Mouse (Mus musculus) midbrain, embryonic 10.5 days (tissue): Measurements from ENCODE around the gene Gtf2h4. TPM values are rescaled to one million over a fixed set of nuclear protein-coding genes. Genes with fewer than 3 reads are reported as not detected.
A peak's percentile ranks its signal among the peaks of the same experiment; 100 is the strongest.

Experiments used
- DNase-seq: peaks from one replicate; pipeline ENCODE4 v3.0.0-alpha.2; 2017; ENCODE audit warnings: low spot score
- H3K27ac ChIP-seq: fragments of 300-500 bp; sonication (generic); replicated peaks from 2 replicates; pipeline ENCODE4 v1.5.1; 2016; ENCODE audit warnings: mild to moderate bottlenecking
- H3K27me3 ChIP-seq: fragments of 300-500 bp; sonication (generic); 2 replicates; pipeline ENCODE4 v1.6.1; 2016; ENCODE audit warnings: low read depth, mild to moderate bottlenecking; ENCODE audit not compliant: poor library complexity, severe bottlenecking
- H3K36me3 ChIP-seq: fragments of 300-500 bp; sonication (generic); 2 replicates; pipeline ENCODE4 v1.6.1; 2016; ENCODE audit warnings: mild to moderate bottlenecking, moderate library complexity
- H3K4me1 ChIP-seq: fragments of 300-500 bp; sonication (generic); 2 replicates; pipeline ENCODE4 v1.6.1; 2016
- H3K4me3 ChIP-seq: fragments of 300-500 bp; sonication (generic); 2 replicates; pipeline ENCODE4 v1.5.1; 2016; ENCODE audit warnings: mild to moderate bottlenecking, moderate library complexity
- H3K9me3 ChIP-seq: fragments of 300-500 bp; sonication (generic); replicated peaks from 2 replicates; pipeline ENCODE4 v1.6.1; 2016; ENCODE audit warnings: mild to moderate bottlenecking
- whole genome bisulfite sequencing: fragments of 180-500 bp; shearing (Covaris S2); methylation state at CpG from one replicate; pipeline ENCODE4 v1.1.7; 2016; 5-methylcytosine and 5-hydroxymethylcytosine counted together
- polyA plus RNA-seq: library from polyadenylated mRNA; unstranded; fragments of >200 nt; fragmentation: Nextera tagmentation; extraction: Ambion mirVana; gene quantifications from 2 replicates; pipeline ENCODE4 v1.2.1, GENCODE M21; 2016

Gtf2h4 gene
- polyA plus RNA-seq, 1 experiment from 2014 or later = 50.1 TPM

GRCm38 (mm10) chr17:35703751-35704271, 30.3 kb upstream of the Gtf2h4 start:
- Histone ChIP-seq H3K27me3 (peaks cover 23% of the 10 kb centered on the region; the same call in 1 of the 2 replicates), H3K27ac (peak overlapping the region; percentile 100), H3K4me3 (peak overlapping the region; percentile 84), H3K9me3 (no peaks in the 10 kb centered on the region), H3K36me3 (peaks cover 20% of the 10 kb centered on the region), H3K4me1 (peaks cover 70% of the 10 kb centered on the region)
- WGBS = 0% methylated on average over 14 of the region's 14 CpGs
- peak; percentile 96 for DNase-seq

- WGBS = 1% methylated on average over 2 of the region's 2 CpGs
- Histone ChIP-seq H3K36me3 (peaks cover 22% of the 10 kb centered on the region), H3K4me1 (peaks cover 73% of the 10 kb centered on the region), H3K27ac (peak overlapping the region; percentile 100), H3K27me3 (peaks cover 23% of the 10 kb centered on the region; the same call in 1 of the 2 replicates), H3K9me3 (no peaks in the 10 kb centered on the region), H3K4me3 (peak overlapping the region; percentile 84)
- no peak for DNase-seq
Observed at GRCm38 (mm10) chr17:35703065-35703464, 29.5 kb upstream of the Gtf2h4 start.

DNA sequence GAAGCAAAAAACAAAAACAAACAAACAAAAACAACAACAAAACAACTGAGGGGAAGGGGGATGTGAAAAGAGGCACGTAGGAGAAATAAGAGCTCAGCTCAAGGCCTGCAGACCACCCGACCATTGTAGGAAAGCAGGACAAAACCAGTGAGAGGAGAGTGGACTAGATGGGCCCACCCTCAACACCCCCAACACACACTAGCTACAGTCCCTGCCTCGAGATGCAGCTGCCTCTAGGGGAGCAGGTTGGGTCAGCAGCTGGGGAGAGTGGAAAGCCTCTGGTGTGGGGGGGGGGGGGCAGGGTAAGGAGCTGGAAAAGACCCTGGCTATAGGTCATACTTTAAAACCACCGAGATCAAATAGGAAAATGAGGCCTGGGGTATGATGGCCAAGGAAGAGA, 29.1 kb upstream of the Gtf2h4 start:
- DNase-seq = peak; percentile 39
- H3K4me3 ChIP-seq = peak overlapping the region; percentile 84
- peak overlapping the region; percentile 100 for H3K27ac ChIP-seq
- H3K4me1 ChIP-seq = peaks cover 75% of the 10 kb centered on the region
- peaks cover 23% of the 10 kb centered on the region for H3K36me3 ChIP-seq
- WGBS = 1% methylated on average over 4 of the region's 4 CpGs
- H3K9me3 ChIP-seq = no peaks in the 10 kb centered on the region
- H3K27me3 ChIP-seq = peaks cover 23% of the 10 kb centered on the region; the same call in 1 of the 2 replicates

- Histone ChIP-seq H3K4me3 (peak overlapping the region; percentile 84), H3K27me3 (peaks cover 23% of the 10 kb centered on the region; the same call in 1 of the 2 replicates), H3K4me1 (peaks cover 81% of the 10 kb centered on the region), H3K27ac (peak overlapping the region; percentile 100), H3K9me3 (no peaks in the 10 kb centered on the region), H3K36me3 (peaks cover 28% of the 10 kb centered on the region)
- under 1% methylated on average over 16 of the region's 16 CpGs for WGBS
- DNase-seq = peak; percentile 63
Observed at GRCm38 (mm10) chr17:35701978-35702461, 28.5 kb upstream of the Gtf2h4 start.

DNA sequence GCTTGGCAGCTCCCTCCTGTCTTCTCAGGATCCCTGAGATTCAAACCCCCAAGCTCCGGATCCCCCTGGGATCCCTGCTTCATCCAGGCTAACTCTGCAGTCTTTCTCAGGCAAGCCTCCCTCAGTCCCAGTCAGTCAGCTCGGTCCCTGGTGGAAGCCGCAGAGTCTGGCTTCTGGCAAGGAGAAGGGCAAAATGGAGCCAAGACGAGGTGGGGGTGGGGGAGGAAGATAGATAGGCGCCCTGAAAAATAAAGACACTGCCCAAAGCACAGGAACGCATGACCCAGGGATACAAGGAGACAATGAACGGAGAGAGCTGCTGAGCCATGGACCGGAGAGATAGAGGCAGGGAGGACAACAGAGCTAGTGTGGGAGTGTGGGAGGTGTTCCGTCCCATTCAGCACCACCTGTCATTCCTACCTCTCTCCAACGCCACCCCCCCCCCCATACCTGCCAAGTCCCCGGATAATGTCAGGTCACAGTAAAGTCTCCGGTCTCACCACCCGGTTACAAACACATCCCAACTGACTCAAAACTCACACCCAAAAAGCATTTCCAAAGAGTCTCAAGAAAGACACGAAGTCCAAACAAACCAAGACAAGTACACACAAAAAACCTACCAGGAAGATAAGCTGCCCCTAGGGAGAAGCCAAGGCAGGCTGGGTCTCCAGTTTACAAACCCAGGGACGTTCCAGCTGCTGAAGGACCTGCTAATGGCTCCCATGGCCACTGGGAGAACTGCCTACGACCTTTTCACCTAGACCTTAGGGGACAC, 27.9 kb upstream of the Gtf2h4 start:
- peak; percentile 55 for DNase-seq
- WGBS = 1% methylated on average over 16 of the region's 16 CpGs

DNA sequence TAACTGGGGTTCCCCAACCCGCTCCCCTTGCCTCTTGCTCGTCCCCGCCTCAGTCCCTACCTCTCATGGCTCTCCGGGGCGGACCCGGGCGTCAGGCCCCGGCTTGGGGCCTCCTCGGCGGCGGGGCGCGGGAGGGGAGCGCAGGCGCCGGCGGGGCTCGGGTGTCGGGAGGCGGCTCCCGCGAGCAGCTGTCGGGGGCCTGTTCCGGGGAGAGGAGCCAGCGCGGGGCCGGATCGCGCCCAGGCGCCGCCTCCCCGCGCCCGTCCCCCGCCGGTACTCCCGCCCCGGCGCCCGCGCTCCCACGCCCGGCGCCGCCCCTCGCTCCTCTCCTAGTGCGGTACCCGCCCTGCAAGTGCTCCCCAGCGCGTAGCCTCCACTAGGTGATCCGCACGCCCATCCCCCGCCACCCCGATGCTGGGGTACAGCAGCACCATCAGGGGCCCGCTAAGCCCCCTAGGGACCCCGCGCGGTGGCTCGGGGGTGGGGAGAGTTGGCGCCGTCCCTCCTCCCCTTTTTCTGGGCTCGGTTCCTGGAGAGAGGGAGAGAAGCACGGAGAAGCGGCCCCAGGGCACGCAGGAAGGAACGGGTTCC, 26.9 kb upstream of the Gtf2h4 start:
- under 1% methylated on average over 65 of the region's 66 CpGs for WGBS
- H3K4me3 ChIP-seq = peak overlapping the region; percentile 84
- DNase-seq = peak; percentile 66
- peaks cover 5% of the 10 kb centered on the region for H3K9me3 ChIP-seq
- H3K4me1 ChIP-seq = peaks cover 72% of the 10 kb centered on the region
- H3K27me3 ChIP-seq = peaks cover 23% of the 10 kb centered on the region; the same call in 1 of the 2 replicates
- peak overlapping the region; percentile 100 for H3K27ac ChIP-seq
- H3K36me3 ChIP-seq = peaks cover 44% of the 10 kb centered on the region

More for the DNA sequence above, 27.9 kb upstream of the Gtf2h4 start:
- Histone ChIP-seq H3K27me3 (peaks cover 23% of the 10 kb centered on the region; the same call in 1 of the 2 replicates), H3K36me3 (peaks cover 35% of the 10 kb centered on the region), H3K27ac (peak overlapping the region; percentile 100), H3K4me3 (peak overlapping the region; percentile 84), H3K4me1 (peaks cover 81% of the 10 kb centered on the region), H3K9me3 (no peaks in the 10 kb centered on the region)

- DNase-seq = peak; percentile 60
- peaks cover 49% of the 10 kb centered on the region for H3K36me3 ChIP-seq
- H3K4me3 ChIP-seq = peak overlapping the region; percentile 84
- H3K9me3 ChIP-seq = peaks cover 8% of the 10 kb centered on the region
- H3K27me3 ChIP-seq = peaks cover 23% of the 10 kb centered on the region; the same call in 1 of the 2 replicates
- H3K27ac ChIP-seq = peak overlapping the region; percentile 100
- WGBS = 3% methylated on average over 19 of the region's 19 CpGs
- H3K4me1 ChIP-seq = peaks cover 66% of the 10 kb centered on the region
Observed at GRCm38 (mm10) chr17:35699919-35700318, 26.4 kb upstream of the Gtf2h4 start.

DNA sequence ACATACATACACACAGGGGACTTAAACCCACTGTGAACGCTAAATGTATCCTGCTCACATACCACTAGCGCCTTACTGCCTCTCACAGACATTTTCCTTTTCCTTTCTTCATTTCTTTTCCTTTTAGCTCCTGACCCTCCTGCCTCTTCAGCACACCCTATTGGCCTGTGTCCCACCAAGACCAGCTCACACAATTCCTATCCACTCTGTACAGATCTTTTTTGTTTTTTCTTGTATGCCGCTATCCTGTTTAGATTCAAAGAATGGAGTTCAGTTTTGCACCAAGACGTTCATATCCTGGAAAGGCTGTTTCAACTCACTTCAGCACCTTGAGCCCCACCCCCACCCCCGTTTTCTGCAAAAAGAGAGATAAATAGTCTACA, 25.0 kb upstream of the Gtf2h4 start:
- H3K4me1 ChIP-seq = peaks cover 54% of the 10 kb centered on the region
- peaks cover 64% of the 10 kb centered on the region for H3K36me3 ChIP-seq
- no peak for DNase-seq
- WGBS = 31% methylated on average over 5 of the region's 5 CpGs
- peaks cover 8% of the 10 kb centered on the region for H3K9me3 ChIP-seq
- H3K27me3 ChIP-seq = peaks cover 23% of the 10 kb centered on the region; the same call in 1 of the 2 replicates
- peak overlapping the region; percentile 100 for H3K27ac ChIP-seq
- H3K4me3 ChIP-seq = peak overlapping the region; percentile 84

DNA sequence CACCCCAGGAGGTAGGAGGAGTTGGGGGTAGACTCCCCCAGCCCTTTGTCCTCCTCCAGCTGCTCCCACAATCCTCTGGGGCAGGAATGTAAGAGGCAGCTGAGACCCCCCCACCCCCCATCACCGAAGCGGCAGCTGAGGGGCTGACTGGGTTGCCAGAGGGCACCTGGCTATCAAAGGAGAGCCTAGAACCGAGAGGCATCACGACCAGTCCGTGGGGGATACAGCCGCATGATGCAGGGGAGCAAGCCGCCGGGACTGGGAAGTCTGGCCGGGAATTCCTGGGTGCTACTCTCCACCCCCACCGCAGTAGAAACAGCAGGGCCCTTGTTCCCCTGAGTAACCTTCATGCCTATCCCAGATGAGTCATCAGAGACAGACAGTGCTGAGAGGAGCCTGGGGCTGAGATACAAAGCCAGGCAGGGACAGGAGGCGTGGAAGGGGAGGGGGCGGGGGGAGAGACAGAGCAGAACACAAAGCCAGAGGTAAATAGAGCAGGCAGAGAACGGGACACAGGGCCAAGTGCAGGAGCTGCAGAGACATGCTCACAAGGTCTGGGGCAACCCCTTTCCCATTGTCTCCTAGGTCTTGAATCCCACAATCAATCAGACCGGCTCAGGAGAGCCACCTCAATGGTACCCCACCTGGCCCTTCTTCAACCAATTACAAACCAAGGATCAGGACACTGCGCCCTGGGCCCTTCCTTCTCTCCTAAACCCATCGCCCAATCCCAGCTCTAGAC, 24.4 kb upstream of the Gtf2h4 start:
- Histone ChIP-seq H3K36me3 (peaks cover 69% of the 10 kb centered on the region), H3K4me1 (peaks cover 54% of the 10 kb centered on the region)
- WGBS = 2% methylated on average over 16 of the region's 16 CpGs

GRCm38 (mm10) chr17:35697429-35697758, 23.9 kb upstream of the Gtf2h4 start:
- peaks cover 23% of the 10 kb centered on the region; the same call in 1 of the 2 replicates for H3K27me3 ChIP-seq
- peaks cover 8% of the 10 kb centered on the region for H3K9me3 ChIP-seq
- peaks cover 75% of the 10 kb centered on the region for H3K36me3 ChIP-seq
- no peak for DNase-seq
- peak overlapping the region; percentile 84 for H3K4me3 ChIP-seq
- peak overlapping the region; percentile 100 for H3K27ac ChIP-seq
- peaks cover 53% of the 10 kb centered on the region for H3K4me1 ChIP-seq
- 20% methylated on average over 1 of the region's 1 CpGs for WGBS

More for the DNA sequence above, 24.4 kb upstream of the Gtf2h4 start:
- Histone ChIP-seq H3K27ac (peak overlapping the region; percentile 100), H3K9me3 (peaks cover 8% of the 10 kb centered on the region), H3K27me3 (peaks cover 23% of the 10 kb centered on the region; the same call in 1 of the 2 replicates), H3K4me3 (peak overlapping the region; percentile 84)
- DNase-seq = peak; percentile 81

GRCm38 (mm10) chr17:35696691-35697090, 23.2 kb upstream of the Gtf2h4 start:
- no peak for DNase-seq
- Histone ChIP-seq H3K9me3 (peaks cover 8% of the 10 kb centered on the region), H3K4me1 (peaks cover 46% of the 10 kb centered on the region), H3K27ac (peak overlapping the region; percentile 100; the same call in 1 of the 2 replicates), H3K36me3 (peaks cover 82% of the 10 kb centered on the region), H3K4me3 (peak overlapping the region; percentile 84), H3K27me3 (peaks cover 17% of the 10 kb centered on the region; the same call in 1 of the 2 replicates)
- 73% methylated on average over 6 of the region's 6 CpGs for WGBS

DNA sequence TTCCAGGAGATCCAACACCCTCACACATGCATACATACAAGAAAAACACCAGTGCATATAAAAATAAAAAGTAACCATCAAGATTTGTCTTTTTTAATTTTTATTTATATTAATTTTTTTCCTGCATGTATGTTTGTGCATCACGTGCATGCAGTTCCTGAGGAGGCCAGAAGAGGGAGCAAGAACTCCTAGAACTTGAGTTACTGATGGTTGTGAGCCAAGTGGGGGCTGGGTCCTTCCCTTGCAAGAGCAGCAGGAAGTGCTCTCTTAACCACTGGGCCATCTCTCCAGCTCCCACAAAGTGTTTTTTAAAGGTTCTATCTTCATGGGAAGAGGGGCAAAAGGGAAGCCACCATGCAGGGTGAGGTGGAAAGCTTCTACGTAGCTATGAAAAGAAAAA, 21.8 kb upstream of the Gtf2h4 start:
- peaks cover 8% of the 10 kb centered on the region for H3K9me3 ChIP-seq
- WGBS = 95% methylated on average over 2 of the region's 2 CpGs
- no peak overlapping the region for H3K4me3 ChIP-seq
- peaks cover 38% of the 10 kb centered on the region for H3K4me1 ChIP-seq
- H3K27me3 ChIP-seq = peaks cover 6% of the 10 kb centered on the region; the same call in 1 of the 2 replicates
- DNase-seq = peak; percentile 46
- peaks cover 91% of the 10 kb centered on the region for H3K36me3 ChIP-seq
- H3K27ac ChIP-seq = no peak overlapping the region
